Mouse (Mus musculus): ENCODE data around the gene Snrpa. TPM values are rescaled to one million over a fixed set of nuclear protein-coding genes. Genes with fewer than 3 reads are reported as not detected.
A peak's percentile ranks its signal among the peaks of the same experiment; 100 is the strongest.

Gene Snrpa
- total RNA-seq, 2 experiments from 2014 or later: 51.9 to 110 TPM

- peak; percentile 4; the same call in 1 of the 2 replicates for ATAC-seq (ENCODE audit: poor library complexity, severe bottlenecking)
These were observed 28.5 kb downstream of the Snrpa start for GRCm38 (mm10) chr7:27167475-27168094.

- ATAC-seq (ENCODE audit: poor library complexity, severe bottlenecking): peak; percentile 69
These were observed 29.2 kb downstream of the Snrpa start, which contains the start of gene Egln2 for GRCm38 (mm10) chr7:27166614-27167474. TSS of gene Egln2 (minus strand) at chr7:27166802.

- ATAC-seq (ENCODE audit: poor library complexity, severe bottlenecking): peak; percentile 77
These were observed 29.9 kb downstream of the Snrpa start for GRCm38 (mm10) chr7:27166229-27166613.

GRCm38 (mm10) chr7:27165696-27166095 is 30.4 kb downstream of the Snrpa start:
- ATAC-seq (ENCODE audit: poor library complexity, severe bottlenecking): no peak

GRCm38 (mm10) chr7:27165007-27165655 is 30.9 kb downstream of the Snrpa start:
- no peak for ATAC-seq (ENCODE audit: poor library complexity, severe bottlenecking)

GRCm38 (mm10) chr7:27164112-27164947 is 31.7 kb downstream of the Snrpa start:
- no peak for ATAC-seq (ENCODE audit: poor library complexity, severe bottlenecking)

- no peak for ATAC-seq (ENCODE audit: poor library complexity, severe bottlenecking)
These were observed 32.6 kb downstream of the Snrpa start for GRCm38 (mm10) chr7:27163450-27163805.

- no peak for ATAC-seq (ENCODE audit: poor library complexity, severe bottlenecking)
These were observed 33.2 kb downstream of the Snrpa start for GRCm38 (mm10) chr7:27162780-27163449.

- ATAC-seq (ENCODE audit: poor library complexity, severe bottlenecking): no peak
These were observed 34.3 kb downstream of the Snrpa start for GRCm38 (mm10) chr7:27161744-27162143.

- no peak for ATAC-seq (ENCODE audit: poor library complexity, severe bottlenecking)
These were observed 35.1 kb downstream of the Snrpa start for GRCm38 (mm10) chr7:27160921-27161320.

- ATAC-seq (ENCODE audit: poor library complexity, severe bottlenecking): peak; percentile 94
These were observed 36.2 kb downstream of the Snrpa start for GRCm38 (mm10) chr7:27159882-27160281.

- ATAC-seq (ENCODE audit: poor library complexity, severe bottlenecking): no peak
These were observed 36.8 kb downstream of the Snrpa start for GRCm38 (mm10) chr7:27159256-27159655.

- ATAC-seq (ENCODE audit: poor library complexity, severe bottlenecking): no peak
These were observed 37.9 kb downstream of the Snrpa start for GRCm38 (mm10) chr7:27158171-27158570.

- ATAC-seq (ENCODE audit: poor library complexity, severe bottlenecking): no peak
These were observed 40.1 kb downstream of the Snrpa start for GRCm38 (mm10) chr7:27156005-27156404.

- ATAC-seq (ENCODE audit: poor library complexity, severe bottlenecking): no peak
These were observed 42.8 kb downstream of the Snrpa start, which contains the start of gene Cyp2t4 for GRCm38 (mm10) chr7:27153205-27153764. TSS of gene Cyp2t4 (plus strand) at chr7:27153714.

Other genes starting within 250 kb of the Snrpa start
- not detected in 2 replicates for gene Cyp2a12, start 167.2 kb downstream of the Snrpa start, total RNA-seq (2015)
- not detected in 2 replicates for gene Cyp2a12, start 167.2 kb downstream of the Snrpa start, total RNA-seq (2017)
- gene Cyp2f2, start 76.4 kb downstream of the Snrpa start, total RNA-seq (2015): not detected in 2 replicates
- not detected in 2 replicates for gene Cyp2f2, start 76.4 kb downstream of the Snrpa start, total RNA-seq (2017)
- not detected in 2 replicates for gene Cyp2t4, start 42.6 kb downstream of the Snrpa start, total RNA-seq (2015)
- gene Cyp2t4, start 42.6 kb downstream of the Snrpa start, total RNA-seq (2017): not detected in 2 replicates
- 11.1 and 12.5 TPM in 2 replicates for gene Egln2, start 29.5 kb downstream of the Snrpa start, total RNA-seq (2015)
- gene Egln2, start 29.5 kb downstream of the Snrpa start, total RNA-seq (2017): 22.2 and 29.6 TPM in 2 replicates
- gene Rab4b, start 17.4 kb downstream of the Snrpa start, total RNA-seq (2015): 65.7 and 73.7 TPM in 2 replicates
- 26.8 and 30.4 TPM in 2 replicates for gene Rab4b, start 17.4 kb downstream of the Snrpa start, total RNA-seq (2017)
- not detected in 2 replicates for gene Gm21983, start 15.2 kb downstream of the Snrpa start, total RNA-seq (2015)
- not detected in 2 replicates for gene Gm21983, start 15.2 kb downstream of the Snrpa start, total RNA-seq (2017)
- not detected in 2 replicates for gene Mia, start 15.1 kb downstream of the Snrpa start, total RNA-seq (2015)
- not detected in 2 replicates for gene Mia, start 15.1 kb downstream of the Snrpa start, total RNA-seq (2017)
- 4.0 and 8.5 TPM in 2 replicates for gene BC024978, start 490 bp downstream of the Snrpa start, total RNA-seq (2015)
- gene BC024978, start 490 bp downstream of the Snrpa start, total RNA-seq (2017): 0.51 and 0.73 TPM in 2 replicates
- gene Itpkc, start 32.4 kb upstream of the Snrpa start, total RNA-seq (2015): 1.6 and 2.7 TPM in 2 replicates
- 1.6 and 4.7 TPM in 2 replicates for gene Itpkc, start 32.4 kb upstream of the Snrpa start, total RNA-seq (2017)
- gene Coq8b, start 36.8 kb upstream of the Snrpa start, total RNA-seq (2015): 12.0 and 16.8 TPM in 2 replicates
- gene Coq8b, start 36.8 kb upstream of the Snrpa start, total RNA-seq (2017): 7.5 and 15.2 TPM in 2 replicates
- 2.8 and 4.3 TPM in 2 replicates for gene Numbl, start 62.2 kb upstream of the Snrpa start, total RNA-seq (2015)
- 2.5 and 2.6 TPM in 2 replicates for gene Numbl, start 62.2 kb upstream of the Snrpa start, total RNA-seq (2017)
- gene Ltbp4, start 141.4 kb upstream of the Snrpa start, total RNA-seq (2015): not detected in 2 replicates
- not detected in 2 replicates for gene Ltbp4, start 141.4 kb upstream of the Snrpa start, total RNA-seq (2017)
- gene Shkbp1, start 159.7 kb upstream of the Snrpa start, total RNA-seq (2015): 42.6 and 43.6 TPM in 2 replicates
- gene Shkbp1, start 159.7 kb upstream of the Snrpa start, total RNA-seq (2017): 30.9 and 34.0 TPM in 2 replicates
- gene Gm20479, start 161.1 kb upstream of the Snrpa start, total RNA-seq (2015): not detected in 2 replicates
- not detected in 2 replicates for gene Gm20479, start 161.1 kb upstream of the Snrpa start, total RNA-seq (2017)

Measured in megakaryocyte, adult 5-6 weeks (primary cell).